Comparison of ENCODE assay signal across 8 mouse cellular contexts in genomic region chr3:88071783-88072182, GRCm38 (mm10). TPM values are rescaled to one million over a fixed set of nuclear protein-coding genes. Genes with fewer than 3 reads are reported as not detected.
DNase-seq lines count a peak whose midpoint lies in the region; ATAC-seq and TF ChIP-seq lines count a peak whose summit lies in the region.

No protein-coding gene starts in this region.

- no peak overlapping the region for H3K4me3 ChIP-seq in embryonic facial prominence, embryonic 10.5 days
- no peak overlapping the region for H3K4me3 ChIP-seq in midbrain, embryonic 16.5 days (ENCODE audit: low read depth, low read length)
- no peak overlapping the region for H3K4me3 ChIP-seq in spleen, adult 2 months (ENCODE audit: extremely low read depth, insufficient read depth, insufficient read length)

- no peak overlapping the region for H3K27ac ChIP-seq in embryonic facial prominence, embryonic 10.5 days (replicated peaks)
- no peak overlapping the region for H3K27ac ChIP-seq in midbrain, embryonic 16.5 days (ENCODE audit: low read length)
- no peak overlapping the region for H3K27ac ChIP-seq in spleen, adult 2 months (ENCODE audit: insufficient read depth, low read length)

- TF ChIP-seq CTCF in spleen, adult 2 months (IDR thresholded peaks at IDR 0.05; ENCODE audit: extremely low read depth, insufficient read depth, insufficient read length, insufficient replicate concordance), result peak; percentile 90; the same call in 1 of the 2 replicates

- H3K4me1 ChIP-seq in embryonic facial prominence, embryonic 10.5 days, result 0 out of 2 replicates have a peak, but pooled peaks cover 5% of the 10 kb centered on the region
- no peaks in the 10 kb centered on the region for H3K4me1 ChIP-seq in midbrain, embryonic 16.5 days (ENCODE audit: control insufficient read depth, insufficient read depth, low read length)
- no peaks in the 10 kb centered on the region for H3K4me1 ChIP-seq in spleen, adult 2 months (ENCODE audit: control insufficient read depth, insufficient read depth, insufficient read length)

- H3K9ac ChIP-seq in midbrain, embryonic 16.5 days (ENCODE audit: low read depth, low read length), result no peak overlapping the region

- TF ChIP-seq POLR2A in spleen, adult 2 months (IDR thresholded peaks at IDR 0.05; ENCODE audit: low read depth, low read length), result no peak

- no peaks in the 10 kb centered on the region for H3K9me3 ChIP-seq in embryonic facial prominence, embryonic 10.5 days
- H3K9me3 ChIP-seq in midbrain, embryonic 16.5 days (replicated peaks; ENCODE audit: control insufficient read depth, low read length, poor library complexity, severe bottlenecking), result no peaks in the 10 kb centered on the region

- intact Hi-C loops in left cerebral cortex, postnatal 4 days (cut with DNase I), result no loop called here

- peak; percentile 78 for ATAC-seq in midbrain, embryonic 16.5 days

- H3K4me2 ChIP-seq in midbrain, embryonic 16.5 days (ENCODE audit: low read length), result no peak overlapping the region

- H3K36me3 ChIP-seq in embryonic facial prominence, embryonic 10.5 days (replicated peaks), result no peaks in the 10 kb centered on the region
- H3K36me3 ChIP-seq in midbrain, embryonic 16.5 days (ENCODE audit: control insufficient read depth, insufficient read depth, low read length), result no peaks in the 10 kb centered on the region
- no peaks in the 10 kb centered on the region for H3K36me3 ChIP-seq in spleen, adult 2 months (ENCODE audit: control insufficient read depth, insufficient read depth, low read length)

- 5% methylated on average over 5 of the region's 5 CpGs for WGBS in embryonic facial prominence, embryonic 10.5 days
- WGBS in midbrain, embryonic 16.5 days, result 1% methylated on average over 5 of the region's 5 CpGs
- 2% methylated on average over 5 of the region's 5 CpGs for WGBS in spleen, adult 2 months

- DNase-seq in 3T3-L1 (ENCODE audit: low read depth, low spot score), result peak; percentile 95
- peak; percentile 88 for DNase-seq in adrenal gland, postnatal 14 days
- peak; percentile 87 for DNase-seq in embryonic facial prominence, embryonic 10.5 days (ENCODE audit: low spot score)
- peak; percentile 80 to 95 for DNase-seq in heart, adult 18-20 months
- peak; percentile 92 for DNase-seq in kidney, adult 18-20 months
- DNase-seq in left cerebral cortex, postnatal 4 days, result peak; percentile 89
- peak; percentile 51 to 80 for DNase-seq in spleen, adult 2 months (ENCODE audit: low read depth in 1 of 2, low spot score in 2 of 2)

- peaks cover 32% of the 10 kb centered on the region for H3K27me3 ChIP-seq in embryonic facial prominence, embryonic 10.5 days (replicated peaks; ENCODE audit: low read depth, poor library complexity, severe bottlenecking)
- H3K27me3 ChIP-seq in midbrain, embryonic 16.5 days (ENCODE audit: control insufficient read depth, insufficient read depth, low read depth, low read length), result no peaks in the 10 kb centered on the region
- no peaks in the 10 kb centered on the region; the same call in 1 of the 2 replicates for H3K27me3 ChIP-seq in spleen, adult 2 months (ENCODE audit: control insufficient read depth, insufficient read depth, low read length)

RNA-seq across cellular contexts. Expression of gene Ttc24, which starts 6.3 kb away (rescaled TPM):
- not detected in 2 replicates for total RNA-seq in adrenal gland, postnatal 14 days (2021)
- polyA plus RNA-seq in embryonic facial prominence, embryonic 10.5 days (2016; fragmentation: Nextera tagmentation; extraction: Ambion mirVana), result 0.09 and 0.24 TPM in 2 replicates
- not detected for total RNA-seq in heart, adult 18-20 months (2021)
- not detected for total RNA-seq in left cerebral cortex, postnatal 4 days (2021)
- not detected in 2 replicates for polyA plus RNA-seq in midbrain, embryonic 16.5 days (2015; fragmentation: Nextera tagmentation; extraction: Ambion mirVana)
- polyA plus RNA-seq in spleen, adult 2 months (2012; rRNA removed), result not detected in 2 replicates

RNA-seq across cellular contexts. Expression of gene Iqgap3, which starts 10.0 kb away (rescaled TPM):
- total RNA-seq in adrenal gland, postnatal 14 days (2021), result 7.3 and 8.0 TPM in 2 replicates
- 27.3 and 28.2 TPM in 2 replicates for polyA plus RNA-seq in embryonic facial prominence, embryonic 10.5 days (2016; fragmentation: Nextera tagmentation; extraction: Ambion mirVana)
- total RNA-seq in heart, adult 18-20 months (2021), result under 1 TPM; 0.39 to 0.69 TPM
- 1 to 10 TPM; 3.5 to 3.9 TPM for total RNA-seq in left cerebral cortex, postnatal 4 days (2021)
- 1.8 and 2.3 TPM in 2 replicates for polyA plus RNA-seq in midbrain, embryonic 16.5 days (2015; fragmentation: Nextera tagmentation; extraction: Ambion mirVana)
- polyA plus RNA-seq in spleen, adult 2 months (2012; rRNA removed), result 4.3 and 5.0 TPM in 2 replicates

RNA-seq across cellular contexts. Expression of gene Naxe, which starts 13.5 kb away (rescaled TPM):
- total RNA-seq in adrenal gland, postnatal 14 days (2021), result 135 and 138 TPM in 2 replicates
- polyA plus RNA-seq in embryonic facial prominence, embryonic 10.5 days (2016; fragmentation: Nextera tagmentation; extraction: Ambion mirVana), result 126 and 145 TPM in 2 replicates
- total RNA-seq in heart, adult 18-20 months (2021), result 10 to 100 TPM; 90.7 to 95.9 TPM
- total RNA-seq in left cerebral cortex, postnatal 4 days (2021), result 10 to 100 TPM; 59.0 to 66.1 TPM
- 148 and 166 TPM in 2 replicates for polyA plus RNA-seq in midbrain, embryonic 16.5 days (2015; fragmentation: Nextera tagmentation; extraction: Ambion mirVana)
- 30.0 and 32.1 TPM in 2 replicates for polyA plus RNA-seq in spleen, adult 2 months (2012; rRNA removed)

RNA-seq across cellular contexts. Expression of gene Gpatch4, which starts 28.9 kb away (rescaled TPM):
- 15.7 and 22.5 TPM in 2 replicates for total RNA-seq in adrenal gland, postnatal 14 days (2021)
- 52.2 and 52.4 TPM in 2 replicates for polyA plus RNA-seq in embryonic facial prominence, embryonic 10.5 days (2016; fragmentation: Nextera tagmentation; extraction: Ambion mirVana)
- 10 to 100 TPM; 10.9 to 12.3 TPM for total RNA-seq in heart, adult 18-20 months (2021)
- 10 to 100 TPM; 26.5 to 30.6 TPM for total RNA-seq in left cerebral cortex, postnatal 4 days (2021)
- polyA plus RNA-seq in midbrain, embryonic 16.5 days (2015; fragmentation: Nextera tagmentation; extraction: Ambion mirVana), result 30.4 and 35.9 TPM in 2 replicates
- 5.0 and 5.2 TPM in 2 replicates for polyA plus RNA-seq in spleen, adult 2 months (2012; rRNA removed)

RNA-seq across cellular contexts. Expression of gene Hapln2, which starts 44.4 kb away (rescaled TPM):
- not detected in 2 replicates for total RNA-seq in adrenal gland, postnatal 14 days (2021)
- polyA plus RNA-seq in embryonic facial prominence, embryonic 10.5 days (2016; fragmentation: Nextera tagmentation; extraction: Ambion mirVana), result not detected in 2 replicates
- not detected for total RNA-seq in heart, adult 18-20 months (2021)
- total RNA-seq in left cerebral cortex, postnatal 4 days (2021), result under 1 TPM; 0.40 to 0.46 TPM
- polyA plus RNA-seq in midbrain, embryonic 16.5 days (2015; fragmentation: Nextera tagmentation; extraction: Ambion mirVana), result 0.37 and 0.74 TPM in 2 replicates
- not detected in 2 replicates for polyA plus RNA-seq in spleen, adult 2 months (2012; rRNA removed)
